Mouse (Mus musculus) cerebellum, postnatal 25 days (tissue): ENCODE results near the gene Tef.

Source experiments
- DNase-seq, 2 experiments: peaks; one replicate each; pipeline ENCODE4 v3.0.0; 2021; ENCODE audit warnings: mixed read lengths in 2 of 2

Tef gene

GRCm38 (mm10) chr15:81851375-81851774, 49.2 kb downstream of the Tef start:
- no peak for DNase-seq

GRCm38 (mm10) chr15:81852411-81853000, 50.3 kb downstream of the Tef start:
- peak; percentile 53 to 59 for DNase-seq

- no peak for DNase-seq
These were observed 50.9 kb downstream of the Tef start for GRCm38 (mm10) chr15:81853081-81853480.

GRCm38 (mm10) chr15:81856030-81856790, 54.0 kb downstream of the Tef start:
- DNase-seq: peak; percentile 90 to 94

- DNase-seq: peak; percentile 47 to 54
These were observed 54.9 kb downstream of the Tef start for GRCm38 (mm10) chr15:81856938-81857723.

- DNase-seq: no peak
These were observed 55.5 kb downstream of the Tef start for GRCm38 (mm10) chr15:81857724-81858116.

GRCm38 (mm10) chr15:81858138-81858516, 55.9 kb downstream of the Tef start:
- peak; percentile 96 to 98 for DNase-seq

GRCm38 (mm10) chr15:81858517-81859329, 56.5 kb downstream of the Tef start, which contains the start of gene Tob2:
Gene Tob2, minus strand, starts transcription at chr15:81858796.
- DNase-seq: peak; percentile 79 to 80

GRCm38 (mm10) chr15:81859330-81860255, 57.4 kb downstream of the Tef start:
- DNase-seq: peak; percentile 86 to 88

GRCm38 (mm10) chr15:81860471-81861135, 58.4 kb downstream of the Tef start:
- peak; percentile 51 to 56 for DNase-seq

- DNase-seq: no peak
These were observed 62.0 kb downstream of the Tef start for GRCm38 (mm10) chr15:81864238-81864637.

GRCm38 (mm10) chr15:81869985-81870384, 67.8 kb downstream of the Tef start:
- DNase-seq: no peak

- DNase-seq: peak; percentile 83 to 90
These were observed 69.5 kb downstream of the Tef start, which contains the start of gene Phf5a for GRCm38 (mm10) chr15:81871604-81872261. Gene Phf5a, minus strand, starts transcription at chr15:81871911.

GRCm38 (mm10) chr15:81872262-81873136, 70.3 kb downstream of the Tef start, which contains the start of gene Aco2:
Gene Aco2, plus strand, starts transcription at chr15:81872309.
- peak; percentile 99 for DNase-seq
